26 mouse cellular contexts compared by ENCODE assay signal in genomic region chr5:66084541-66084940, GRCm38 (mm10).
"Had no signal": no experiment of that assay in that cellular context is flagged by ENCODE, and none has a peak within 500 bp of the region (broad histone marks: within the 10 kb centered on the region; RNA-seq: fewer than 3 reads in every experiment).

No protein-coding gene starts in this region.

- DNase-seq: gastrocnemius, adult 2 months; gastrocnemius, postnatal 10 days; gastrocnemius, postnatal 25 days; heart, adult 18-20 months; heart, postnatal 10 days; heart, postnatal 4 days; kidney, adult 11 months; kidney, adult 8-10 months; kidney, postnatal 14 days; kidney, postnatal 36 days; layer of hippocampus, adult 9-11 months; layer of hippocampus, postnatal 36 days; left cerebral cortex, postnatal 4 days; liver, embryonic 13.5 days had no signal

- H3K4me3 ChIP-seq: gastrocnemius, adult 2 months; heart, embryonic 10.5 days; heart, embryonic 12.5 days; hindbrain, embryonic 10.5 days; hindbrain, embryonic 12.5 days; kidney, embryonic 15.5 days; limb, embryonic 13.5 days; limb, embryonic 15.5 days; liver, embryonic 13.5 days; liver, embryonic 15.5 days had no signal

- H3K9ac ChIP-seq: heart, embryonic 12.5 days; hindbrain, embryonic 12.5 days; hindbrain, embryonic 14.5 days; kidney, embryonic 15.5 days; limb, embryonic 13.5 days; limb, embryonic 15.5 days; liver, embryonic 13.5 days; liver, embryonic 15.5 days had no signal

- H3K27me3 ChIP-seq: heart, embryonic 12.5 days; hindbrain, embryonic 12.5 days; kidney, embryonic 15.5 days; limb, embryonic 15.5 days; liver, embryonic 13.5 days; liver, embryonic 15.5 days had no signal

- H3K9me3 ChIP-seq: heart, embryonic 10.5 days; heart, embryonic 12.5 days; hindbrain, embryonic 10.5 days; hindbrain, embryonic 12.5 days; kidney, embryonic 15.5 days; limb, embryonic 13.5 days; limb, embryonic 15.5 days; liver, embryonic 13.5 days; liver, embryonic 15.5 days had no signal

- H3K27ac ChIP-seq: gastrocnemius, adult 2 months; heart, embryonic 10.5 days; hindbrain, embryonic 10.5 days; hindbrain, embryonic 12.5 days; hindbrain, embryonic 14.5 days; kidney, embryonic 15.5 days; kidney, postnatal 0 days; limb, embryonic 13.5 days; limb, embryonic 15.5 days; liver, embryonic 13.5 days; liver, embryonic 15.5 days had no signal

- H3K36me3 ChIP-seq: heart, embryonic 10.5 days; heart, embryonic 12.5 days; hindbrain, embryonic 10.5 days; hindbrain, embryonic 12.5 days; kidney, embryonic 15.5 days; limb, embryonic 13.5 days; limb, embryonic 15.5 days; liver, embryonic 13.5 days; liver, embryonic 15.5 days had no signal

- H3K4me2 ChIP-seq: heart, embryonic 12.5 days; hindbrain, embryonic 12.5 days; hindbrain, embryonic 14.5 days; kidney, embryonic 15.5 days; limb, embryonic 13.5 days; limb, embryonic 15.5 days; liver, embryonic 13.5 days; liver, embryonic 15.5 days had no signal

- H3K4me1 ChIP-seq: hindbrain, embryonic 12.5 days had no signal

- ATAC-seq: hindbrain, embryonic 16.5 days; intestine, embryonic 16.5 days had no signal
